Mouse (Mus musculus) intestine, embryonic 15.5 days (tissue): ENCODE measurements around the gene Mpzl1. TPM values are rescaled to one million over a fixed set of nuclear protein-coding genes. Genes with fewer than 3 reads are reported as not detected.

ENCODE experiments used
- polyA plus RNA-seq: library from polyadenylated mRNA; unstranded; fragments of >200 nt; fragmentation: Nextera tagmentation; extraction: Ambion mirVana; gene quantifications from 2 replicates; pipeline ENCODE4 v1.2.1, GENCODE M21; 2015

Gene Mpzl1
- polyA plus RNA-seq, 1 experiment from 2014 or later = 129 TPM

Other genes starting within 250 kb of the Mpzl1 start
- 10.6 and 12.3 TPM in 2 replicates for gene Dcaf6, start 174.1 kb downstream of the Mpzl1 start, polyA plus RNA-seq
- gene Mpc2, start 173.9 kb downstream of the Mpzl1 start, polyA plus RNA-seq = 145 and 165 TPM in 2 replicates
- not detected in 2 replicates for gene Adcy10, start 149.4 kb downstream of the Mpzl1 start, polyA plus RNA-seq
- gene Rcsd1, start 75.2 kb upstream of the Mpzl1 start, polyA plus RNA-seq = 32.7 and 33.8 TPM in 2 replicates
- gene Creg1, start 129.2 kb upstream of the Mpzl1 start, polyA plus RNA-seq = 101 and 124 TPM in 2 replicates
- 0.33 and 0.39 TPM in 2 replicates for gene Cd247, start 154.1 kb upstream of the Mpzl1 start, polyA plus RNA-seq